Mouse (Mus musculus) c-Kit-positive CD71-positive TER-119-positive erythroid progenitor cells, embryonic 14.5 days (primary cell): ENCODE data around the gene Zfp174.

ENCODE experiments used
- DNase-seq: peaks from one replicate; pipeline ENCODE4 v3.0.0-alpha.2; 2013; ENCODE audit warnings: low spot score

The Zfp174 gene

DNA sequence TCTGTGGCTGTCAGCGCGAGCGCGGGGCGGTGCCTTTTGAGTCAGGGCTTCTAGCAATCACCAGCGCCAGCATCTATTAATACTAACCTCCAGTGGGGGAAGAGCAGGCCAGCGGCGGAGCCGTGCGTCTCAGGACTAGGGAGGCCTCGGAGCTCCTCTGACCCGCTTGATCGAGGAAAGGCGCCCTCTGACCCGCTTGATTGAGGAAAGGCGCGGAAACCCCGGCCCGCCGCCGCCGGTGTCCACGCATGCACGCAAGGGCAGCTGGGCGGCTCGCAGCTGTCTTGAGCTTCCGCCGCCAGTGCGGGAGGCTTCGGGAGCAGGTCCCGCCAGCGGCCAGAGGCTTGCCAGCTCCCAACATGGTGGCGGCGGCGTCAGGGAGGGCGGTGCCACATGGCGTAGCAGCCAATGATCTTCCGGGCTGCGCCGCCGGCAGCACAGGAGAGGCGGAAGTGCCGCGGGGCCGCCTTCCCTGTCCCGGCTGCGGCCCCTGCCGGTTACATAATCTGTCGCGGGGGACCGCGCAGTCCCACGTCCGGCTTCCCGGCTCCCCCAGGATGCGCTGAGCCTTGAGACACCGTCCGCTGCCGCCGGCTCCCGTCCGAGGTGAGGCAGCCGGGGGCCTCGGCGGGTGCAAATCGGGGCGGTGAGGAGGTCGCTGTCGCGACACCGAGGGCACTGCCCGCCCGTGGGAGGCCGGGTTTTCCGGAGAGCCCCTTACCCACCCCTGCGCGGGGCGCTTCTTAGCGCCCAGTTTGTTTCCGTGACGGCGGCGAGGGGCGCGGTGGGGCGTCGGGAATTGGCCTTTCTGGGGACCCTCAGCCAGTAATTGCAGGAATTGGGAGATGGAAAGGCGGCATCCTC lies 37.4 kb downstream of the Zfp174 start, which contains the start of the genes Zfp597 and Gm20695:
Gene Zfp597 (minus strand): TSS at position 361 of the 864 bp plus-strand sequence.
Gene Gm20695 (plus strand): TSS at position 448 of the 864 bp plus-strand sequence.
- peak; percentile 92 for DNase-seq

DNA sequence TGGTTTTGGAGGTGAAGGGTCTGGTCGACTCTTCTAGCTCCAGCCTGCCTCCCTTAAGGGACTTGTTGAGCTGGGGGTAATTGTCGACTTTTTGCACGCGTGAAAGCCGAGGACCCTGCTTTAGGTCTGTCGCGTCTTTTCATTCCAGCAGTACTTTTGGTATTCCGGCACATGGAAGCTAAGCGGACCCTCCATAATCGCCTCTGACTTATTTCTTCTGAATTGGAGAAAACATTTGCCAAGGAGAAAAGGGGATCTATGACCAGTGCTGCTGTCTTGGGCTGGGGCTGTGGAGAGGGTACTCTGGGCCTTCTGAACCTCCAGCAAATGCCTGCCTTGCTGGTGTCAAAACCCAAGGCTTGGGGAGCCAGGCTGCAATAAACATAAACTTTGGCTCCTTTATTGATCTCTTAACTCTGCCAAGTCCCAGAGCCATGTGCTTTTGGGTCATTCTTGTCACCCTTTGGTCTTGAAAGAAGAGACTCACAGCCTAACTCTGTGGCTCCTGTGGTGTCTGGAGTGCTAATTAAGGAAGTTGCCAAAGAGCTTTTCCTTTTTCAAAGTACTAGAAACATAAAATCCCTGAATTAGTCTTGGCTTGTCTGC lies 38.1 kb downstream of the Zfp174 start:
- DNase-seq: peak; percentile 15

DNA sequence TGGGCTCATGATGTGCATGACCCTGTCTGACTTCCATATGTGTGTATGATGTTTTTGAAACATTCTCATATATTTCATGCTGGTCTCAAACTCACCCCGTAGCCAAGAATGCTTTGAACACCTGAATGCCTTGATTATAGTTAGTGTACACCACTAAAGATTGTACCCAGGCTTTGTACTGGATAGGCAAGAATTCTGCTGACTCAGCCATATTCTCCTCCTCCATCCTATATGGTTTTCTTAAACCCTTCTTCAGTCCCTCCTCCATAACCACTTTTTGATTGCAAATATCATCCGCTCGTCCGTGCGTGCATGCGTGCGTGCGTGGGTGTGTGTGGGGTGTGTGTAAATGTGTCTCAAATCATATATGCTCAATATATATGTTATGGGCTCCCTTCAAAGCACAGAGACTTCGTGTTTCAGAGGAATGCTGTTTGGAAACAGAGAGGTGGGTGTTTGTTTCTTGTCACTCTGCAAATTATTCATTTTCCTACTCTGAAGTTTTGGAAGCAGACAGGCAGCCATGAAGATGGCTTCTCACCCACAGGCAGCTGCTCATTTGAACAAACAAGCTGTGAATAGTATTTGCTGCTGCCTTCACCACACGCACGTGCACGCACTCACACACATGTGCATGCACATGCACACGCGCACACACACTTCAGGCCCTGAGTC lies 44.7 kb downstream of the Zfp174 start:
- no peak for DNase-seq

DNA sequence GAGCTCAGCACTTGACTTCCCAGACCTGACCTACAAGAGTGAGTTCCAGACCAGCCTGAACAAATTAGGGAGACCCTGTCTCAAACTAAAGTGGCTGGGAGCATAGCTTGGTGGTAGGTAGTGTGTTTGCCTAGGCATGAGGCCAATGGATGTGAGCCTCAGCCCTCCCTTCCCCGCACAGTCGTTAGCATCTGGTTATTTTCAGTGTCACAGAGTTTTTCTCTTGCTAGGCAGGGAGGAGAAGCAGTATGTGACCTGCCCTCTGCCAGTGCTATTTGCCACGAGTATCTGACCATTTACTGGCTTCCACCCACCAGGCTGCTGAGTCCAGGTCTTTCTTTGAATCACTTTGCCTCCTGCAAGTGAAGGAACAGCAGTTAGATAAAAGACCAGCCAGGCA lies 46.7 kb downstream of the Zfp174 start:
- DNase-seq: no peak

DNA sequence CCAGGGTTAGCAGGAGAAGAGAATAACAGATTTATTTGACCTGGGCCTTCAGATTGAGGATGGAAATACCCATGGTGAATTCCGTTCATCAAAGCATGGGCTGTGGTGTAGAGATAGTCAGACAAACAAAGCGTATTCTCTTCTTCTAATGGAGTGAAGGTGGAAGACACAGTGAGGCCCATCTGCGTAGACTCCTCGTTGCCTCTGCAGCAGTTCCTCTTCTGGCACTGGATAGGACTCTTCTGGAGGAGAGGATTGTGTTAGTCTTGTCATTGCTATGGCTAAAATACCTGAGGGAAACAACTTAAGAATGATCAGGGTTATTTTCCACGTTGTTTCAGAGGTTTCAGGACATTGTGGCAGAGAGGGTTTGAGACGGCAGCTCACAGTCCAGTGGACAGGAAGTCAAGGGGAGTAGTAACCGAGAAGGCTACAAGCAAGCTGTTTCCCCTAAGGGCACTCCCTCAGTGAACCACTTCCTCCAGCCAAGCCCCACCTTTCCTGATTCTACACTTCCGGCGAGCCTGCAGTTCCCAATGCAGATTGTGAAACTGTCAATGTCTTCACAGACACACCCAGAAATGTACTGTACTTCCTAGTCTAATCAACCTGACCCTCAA lies 48.2 kb downstream of the Zfp174 start:
- DNase-seq: peak; percentile 21

DNA sequence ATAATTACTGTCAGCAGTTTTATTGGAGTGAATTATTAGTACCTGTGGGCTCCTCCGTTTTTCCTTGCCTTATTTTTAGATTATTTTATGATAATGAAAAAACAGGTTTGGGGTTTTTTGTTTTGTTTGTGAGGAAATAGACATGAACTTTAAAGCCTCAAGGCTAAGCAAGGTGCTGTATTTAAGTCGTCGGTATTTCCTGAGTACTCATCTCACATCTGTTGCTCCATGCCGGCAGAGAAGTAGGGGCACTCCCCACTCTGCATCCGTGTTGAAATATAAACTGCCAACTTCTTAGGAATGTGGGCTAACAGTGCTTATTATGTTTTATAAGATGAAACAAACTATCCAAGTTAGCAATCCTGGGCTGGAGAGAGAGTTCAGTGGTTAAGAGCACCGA lies 49.0 kb downstream of the Zfp174 start:
- no peak for DNase-seq

DNA sequence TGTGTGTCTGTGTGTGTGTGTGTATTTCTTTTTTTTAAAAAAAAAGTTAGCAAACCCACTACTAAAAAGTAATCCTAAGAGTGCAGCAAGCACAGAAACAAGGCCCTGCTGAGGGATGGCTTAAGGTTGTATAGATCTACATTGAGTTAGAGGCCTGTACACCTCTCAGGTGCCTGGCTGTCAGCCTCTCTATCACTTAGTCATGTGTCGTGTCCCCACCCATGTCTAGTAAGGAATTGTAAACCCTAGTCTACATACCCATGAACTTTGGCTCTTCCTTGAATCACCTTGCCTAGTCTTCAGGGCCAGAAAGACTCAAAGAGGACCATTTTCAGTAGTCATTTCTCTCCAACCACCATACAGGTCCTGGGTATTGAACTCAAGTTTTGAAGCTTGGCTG lies 49.5 kb downstream of the Zfp174 start:
- DNase-seq: no peak

DNA sequence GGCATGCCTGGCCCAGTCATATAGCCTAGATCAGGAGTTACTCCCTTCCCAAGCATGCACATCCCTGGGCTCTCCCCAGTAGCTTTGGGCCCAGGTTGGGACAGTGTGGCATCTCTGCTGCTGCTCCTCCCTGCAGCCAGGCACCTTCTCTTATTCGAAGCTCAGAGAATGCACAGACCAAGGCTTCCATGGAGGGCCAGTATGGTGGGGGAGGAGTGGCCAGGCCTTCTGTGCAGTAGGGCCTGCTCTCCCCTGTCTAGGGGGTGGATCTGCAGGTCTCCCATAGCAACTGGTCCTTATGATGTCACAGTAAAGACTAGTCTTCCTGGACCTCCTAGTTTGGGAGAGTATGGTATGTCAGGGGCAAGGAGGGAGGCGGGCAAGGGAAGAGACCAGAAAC lies 60.4 kb downstream of the Zfp174 start:
- no peak for DNase-seq
